Mouse (Mus musculus) embryonic fibroblast, embryonic 13.5 days (primary cell): ENCODE results near the gene Mapk8ip1.

Source experiments
- CTCF ChIP-seq: IDR thresholded peaks from 2 replicates; pipeline ENCODE4 v1.5.1; 2011; ENCODE audit warnings: mild to moderate bottlenecking, control low read depth, low read length, moderate library complexity, borderline replicate concordance; ENCODE audit not compliant: insufficient read depth
- POLR2A ChIP-seq: IDR thresholded peaks from 2 replicates; pipeline ENCODE4 v1.6.1; 2011; ENCODE audit warnings: low read depth, mild to moderate bottlenecking, control low read depth, low read length, moderate library complexity

GRCm38 (mm10) chr2:92362571-92363228 is 38.4 kb downstream of the Mapk8ip1 start:
- TF ChIP-seq CTCF (no peak), POLR2A (no peak)
